Mouse (Mus musculus): ENCODE measurements around the gene Pfas.

The Pfas gene

DNA sequence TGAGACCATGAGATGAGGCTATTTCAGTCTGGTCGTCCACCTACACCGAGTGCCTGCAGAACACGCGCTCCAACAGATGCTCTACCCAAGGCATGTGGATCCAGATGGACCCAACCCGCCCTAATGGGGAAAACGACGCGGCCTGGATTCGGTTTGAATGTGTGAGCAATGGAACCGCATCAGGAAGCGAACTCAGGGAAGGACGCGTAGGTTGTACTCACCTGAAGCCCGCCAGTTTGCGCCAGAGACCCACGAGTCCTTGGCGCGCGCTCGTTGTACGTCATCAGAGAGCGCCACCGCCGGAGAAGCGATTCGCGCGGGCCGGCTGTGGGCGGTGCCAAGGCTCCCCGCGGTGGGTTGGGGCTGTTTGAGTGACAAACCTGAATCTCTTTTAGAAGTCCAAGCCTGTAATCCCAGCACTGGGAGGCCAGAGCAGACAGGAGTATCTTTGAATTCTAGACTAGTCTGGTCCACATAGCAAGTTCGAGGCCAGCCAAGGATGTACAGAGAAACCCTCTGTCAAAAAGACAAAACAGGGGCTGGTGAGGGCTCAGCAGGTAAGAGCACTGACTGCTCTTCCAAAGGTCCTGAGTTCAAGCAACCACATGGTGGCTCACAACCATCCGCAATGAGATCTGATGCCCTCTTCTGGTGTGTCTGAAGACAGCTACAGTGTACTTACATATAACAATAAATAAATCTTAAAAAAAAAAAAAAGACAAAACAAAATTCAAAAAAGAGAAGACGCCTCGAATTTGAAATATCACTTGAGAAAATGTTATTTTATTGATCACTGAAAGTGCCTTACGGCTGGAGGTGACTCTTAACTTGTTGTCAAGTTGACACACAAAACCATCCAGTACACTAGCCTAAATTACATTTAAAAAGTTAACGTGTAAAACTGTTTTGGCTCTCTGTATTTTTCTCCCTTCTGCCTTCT, at the start of gene Pfas:
Pfas (minus strand) TSS at position 279 of the 940 bp plus-strand sequence.
- DNase-seq (ENCODE audit: low spot score): peak; percentile 93

DNA sequence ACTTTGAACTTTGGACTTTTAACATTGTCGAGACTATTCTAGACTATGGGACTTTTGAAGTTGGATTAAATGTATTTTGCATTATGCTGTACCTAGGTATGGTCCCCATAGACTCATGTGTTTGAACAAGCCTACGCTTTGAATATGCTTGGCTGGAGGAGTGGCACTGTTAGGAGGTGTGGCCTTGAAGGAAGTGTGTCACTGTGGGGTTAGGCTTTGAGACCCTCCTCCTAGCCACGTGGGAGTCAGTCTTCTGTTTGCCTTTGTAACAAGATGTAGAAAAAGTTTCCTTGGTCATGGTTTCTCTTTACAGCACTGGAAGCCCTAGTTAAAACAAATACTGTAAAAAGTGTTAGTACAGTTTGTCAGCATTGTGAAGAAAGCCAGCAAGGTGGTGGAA, 45.6 kb upstream of the Pfas start:
- DNase-seq (ENCODE audit: low spot score): no peak

DNA sequence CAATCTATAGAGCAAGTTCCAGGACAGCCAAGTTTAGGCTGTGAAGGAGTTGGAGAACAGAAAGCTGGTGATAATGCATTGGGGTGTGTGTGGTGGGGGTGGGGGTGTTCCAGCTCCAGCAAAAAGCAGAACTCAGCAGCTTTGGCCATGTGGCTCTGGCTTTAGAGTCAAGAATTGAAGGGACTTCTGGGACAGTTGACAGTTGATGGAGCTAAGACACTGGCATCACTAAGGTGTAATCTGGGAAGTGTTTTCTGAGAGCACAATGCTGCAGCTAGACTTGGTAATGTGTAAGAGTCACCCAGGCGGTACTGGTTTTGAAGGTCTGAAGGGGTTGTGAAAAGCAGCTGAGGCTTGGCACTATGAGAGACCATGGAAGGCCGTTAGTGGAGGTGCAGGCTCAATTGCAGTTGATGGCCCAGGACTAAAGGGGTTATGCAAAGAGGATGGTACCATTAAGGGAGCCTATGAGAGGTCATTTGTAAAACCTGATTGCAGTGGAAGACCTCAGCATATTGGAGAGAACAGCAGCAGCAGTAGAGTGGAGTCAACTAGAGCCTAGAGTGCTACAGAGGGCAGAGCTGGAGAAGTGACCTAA, 44.7 kb upstream of the Pfas start:
- no peak for DNase-seq (ENCODE audit: low spot score)

DNA sequence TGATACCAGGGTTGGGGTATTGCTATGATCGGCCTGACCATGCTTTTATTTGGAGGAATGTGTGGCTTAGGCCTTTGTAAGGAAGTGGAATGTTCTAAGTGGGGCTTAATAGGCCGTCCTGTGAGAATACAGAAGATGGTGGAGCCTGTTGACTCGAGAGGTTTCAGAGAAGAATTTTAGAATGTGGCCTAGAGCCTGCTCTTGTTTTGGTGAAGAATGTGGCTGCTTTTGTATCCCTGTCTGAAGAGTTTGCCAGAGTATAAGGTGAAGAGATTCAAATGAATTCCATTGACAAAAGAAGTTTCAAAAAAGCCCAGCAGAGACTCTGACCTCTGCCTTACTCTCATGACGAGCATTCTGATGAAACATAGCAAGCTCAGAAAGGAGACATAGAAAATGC, 43.5 kb upstream of the Pfas start:
- no peak for DNase-seq (ENCODE audit: low spot score)

DNA sequence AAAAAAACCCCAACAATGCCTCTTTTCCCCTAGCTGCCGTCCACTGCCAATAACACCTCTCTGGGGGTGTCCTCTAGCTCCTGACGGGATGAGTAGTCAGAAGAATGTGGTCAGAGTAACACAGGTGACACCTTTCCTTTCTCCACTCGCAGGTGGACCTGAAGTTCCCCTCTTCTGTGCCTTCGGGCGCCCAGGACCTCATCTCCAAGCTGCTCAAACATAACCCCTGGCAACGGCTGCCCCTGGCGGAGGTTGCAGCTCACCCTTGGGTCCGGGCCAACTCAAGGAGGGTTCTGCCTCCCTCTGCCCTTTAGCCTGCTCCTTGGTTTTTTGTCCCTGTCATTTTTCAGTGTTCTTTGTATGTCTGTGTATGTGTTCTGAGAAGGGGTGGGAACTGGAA, 42.5 kb upstream of the Pfas start:
- DNase-seq (ENCODE audit: low spot score): no peak

DNA sequence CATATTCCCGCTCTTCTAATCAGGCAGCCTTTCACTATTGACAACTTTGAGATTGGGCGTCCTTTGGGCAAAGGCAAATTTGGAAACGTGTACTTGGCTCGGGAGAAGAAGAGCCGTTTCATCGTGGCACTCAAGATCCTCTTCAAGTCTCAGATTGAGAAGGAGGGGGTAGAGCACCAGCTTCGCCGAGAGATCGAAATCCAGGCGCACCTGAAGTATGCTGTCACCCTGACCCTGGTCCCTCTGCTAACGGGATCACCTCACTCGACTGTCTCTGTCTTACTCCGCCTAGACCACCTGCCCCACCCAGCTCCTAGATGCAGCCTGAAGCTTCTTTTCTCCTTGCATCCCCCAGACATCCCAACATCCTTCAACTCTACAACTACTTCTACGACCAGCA, 39.9 kb upstream of the Pfas start:
- no peak for DNase-seq (ENCODE audit: low spot score)

DNA sequence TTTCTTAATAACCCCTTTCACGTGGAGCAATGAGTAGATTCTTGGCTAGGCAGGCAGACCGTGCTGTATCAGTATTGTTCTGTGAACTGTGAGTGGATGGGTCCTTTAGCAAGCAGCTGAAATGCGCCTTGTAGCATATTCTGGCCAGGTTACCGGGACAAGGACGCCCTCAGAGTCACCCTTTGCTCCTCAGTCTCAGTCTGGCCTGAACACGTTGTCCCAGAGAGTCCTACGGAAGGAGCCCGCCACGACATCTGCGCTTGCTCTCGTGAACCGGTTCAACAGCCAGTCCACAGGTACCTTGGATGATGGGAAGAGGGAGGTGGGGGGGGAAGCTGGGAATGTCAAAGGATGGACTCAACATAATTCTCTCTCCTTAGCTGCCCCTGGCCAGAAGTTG, 39.3 kb upstream of the Pfas start:
- no peak for DNase-seq (ENCODE audit: low spot score)

DNA sequence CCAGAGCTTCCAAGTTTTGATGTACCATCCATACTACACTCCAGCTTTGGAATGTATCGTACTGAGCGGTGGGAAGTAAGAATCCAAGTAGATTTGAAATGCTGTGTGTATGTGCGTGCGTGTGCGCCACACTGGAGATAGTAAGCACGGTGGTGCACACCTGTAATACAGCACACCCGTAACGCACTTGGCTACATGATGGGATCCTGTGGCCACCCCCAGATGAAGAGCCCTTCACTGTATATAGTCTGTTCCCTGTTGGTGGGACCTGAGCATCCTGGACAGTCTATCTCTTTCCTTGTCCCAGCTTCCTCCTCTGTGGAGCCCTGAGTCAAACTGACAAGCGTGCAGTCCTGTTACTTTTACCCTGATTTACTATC, 38.1 kb upstream of the Pfas start:
- no peak for DNase-seq (ENCODE audit: low spot score)

DNA sequence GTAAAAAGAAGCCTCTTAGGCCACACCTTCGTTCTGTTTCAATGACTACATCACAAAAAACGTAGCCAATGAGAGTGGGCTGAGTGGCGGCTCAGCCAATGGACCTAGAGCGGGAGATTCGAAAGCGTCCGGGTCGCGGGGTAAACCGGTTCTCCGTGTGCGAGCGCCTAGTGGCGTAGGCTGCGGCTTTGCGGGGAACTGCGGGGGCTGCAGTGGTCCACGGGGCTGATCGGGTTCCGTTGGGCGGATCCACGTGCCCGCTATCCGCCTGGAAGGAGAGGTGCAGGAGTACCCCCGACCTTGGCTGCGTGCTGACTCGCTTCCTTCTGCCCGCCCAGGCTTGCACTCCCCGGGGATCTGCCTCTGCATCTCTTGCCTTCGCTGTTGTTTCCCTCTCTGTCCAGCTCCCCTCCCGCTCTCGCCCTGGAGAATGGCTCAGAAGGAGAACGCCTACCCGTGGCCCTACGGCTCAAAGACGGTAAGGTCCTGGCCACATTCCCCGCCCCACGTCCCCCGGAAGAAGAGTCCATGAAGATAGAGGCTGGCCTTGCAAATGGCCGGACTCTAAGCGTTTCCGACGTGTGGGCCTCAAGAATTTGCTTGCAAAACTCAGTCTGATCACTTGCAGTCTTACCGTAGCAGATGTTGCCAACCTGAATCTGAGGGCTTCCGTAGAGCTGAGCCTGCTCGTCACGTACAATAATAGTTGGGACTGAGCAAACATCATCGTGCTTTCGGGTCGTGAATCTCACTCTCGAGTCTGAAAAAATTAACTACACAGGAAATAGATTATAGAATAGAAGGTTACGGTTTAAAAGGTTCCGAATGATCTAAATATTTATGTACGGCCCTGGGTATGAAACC, 37.5 kb upstream of the Pfas start, which contains the start of gene Aurkb:
Aurkb (plus strand) TSS at position 117 of the 864 bp plus-strand sequence.
- peak; percentile 64 for DNase-seq (ENCODE audit: low spot score)

DNA sequence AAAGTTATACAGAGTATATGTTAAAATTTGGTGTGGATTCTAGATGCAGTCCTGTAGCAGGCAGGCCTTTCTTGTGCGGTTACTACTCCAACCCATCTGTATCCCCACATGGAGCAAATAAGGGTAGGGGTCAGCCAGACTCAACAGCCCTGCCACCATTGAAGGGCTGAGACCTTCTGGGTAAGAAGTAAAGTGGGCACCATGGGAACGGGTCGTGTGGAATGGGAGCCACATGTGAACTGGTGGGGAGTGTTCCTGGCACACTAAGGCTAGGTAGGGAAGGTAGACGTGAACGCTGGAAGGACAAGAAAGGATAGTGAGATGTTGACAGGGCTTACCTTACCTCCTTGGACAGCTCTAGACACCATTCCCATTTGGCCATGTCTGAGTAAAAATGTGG, 29.9 kb upstream of the Pfas start:
- no peak for DNase-seq (ENCODE audit: low spot score)

DNA sequence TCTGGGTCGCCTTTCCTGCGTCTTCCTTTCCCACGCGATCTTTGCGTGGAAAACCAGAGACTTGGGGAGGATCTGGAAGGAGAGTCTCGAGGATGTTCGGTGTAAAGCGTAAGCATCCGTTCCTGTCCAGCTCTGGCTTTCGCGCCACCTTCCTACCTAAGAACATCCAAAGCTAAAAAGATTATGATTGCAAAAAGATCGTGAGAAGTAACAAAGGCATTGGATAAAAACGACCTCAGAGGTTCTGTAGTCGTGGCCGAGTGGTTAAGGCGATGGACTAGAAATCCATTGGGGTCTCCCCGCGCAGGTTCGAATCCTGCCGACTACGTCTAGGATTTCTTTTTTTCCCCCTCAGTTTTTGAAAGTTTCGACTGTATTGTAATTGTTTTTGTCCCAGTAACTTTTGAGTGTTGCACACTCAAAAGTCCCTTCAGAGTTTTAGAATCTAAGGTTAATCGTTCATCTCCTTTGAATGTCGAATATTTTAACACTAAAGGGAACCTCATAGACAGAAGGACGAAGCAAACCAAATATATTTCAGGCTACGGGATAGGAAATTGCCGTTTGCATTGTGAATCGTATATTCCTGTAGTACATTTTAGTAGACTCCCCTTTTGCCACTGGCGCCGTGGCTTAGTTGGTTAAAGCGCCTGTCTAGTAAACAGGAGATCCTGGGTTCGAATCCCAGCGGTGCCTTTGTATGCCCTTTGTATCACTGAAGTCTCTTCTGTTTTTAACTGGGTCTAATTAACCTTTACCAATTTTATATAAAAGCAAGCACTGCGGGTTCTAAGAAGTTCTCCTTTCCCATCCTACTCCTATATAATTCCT, 29.2 kb upstream of the Pfas start:
- DNase-seq (ENCODE audit: low spot score): peak; percentile 72

DNA sequence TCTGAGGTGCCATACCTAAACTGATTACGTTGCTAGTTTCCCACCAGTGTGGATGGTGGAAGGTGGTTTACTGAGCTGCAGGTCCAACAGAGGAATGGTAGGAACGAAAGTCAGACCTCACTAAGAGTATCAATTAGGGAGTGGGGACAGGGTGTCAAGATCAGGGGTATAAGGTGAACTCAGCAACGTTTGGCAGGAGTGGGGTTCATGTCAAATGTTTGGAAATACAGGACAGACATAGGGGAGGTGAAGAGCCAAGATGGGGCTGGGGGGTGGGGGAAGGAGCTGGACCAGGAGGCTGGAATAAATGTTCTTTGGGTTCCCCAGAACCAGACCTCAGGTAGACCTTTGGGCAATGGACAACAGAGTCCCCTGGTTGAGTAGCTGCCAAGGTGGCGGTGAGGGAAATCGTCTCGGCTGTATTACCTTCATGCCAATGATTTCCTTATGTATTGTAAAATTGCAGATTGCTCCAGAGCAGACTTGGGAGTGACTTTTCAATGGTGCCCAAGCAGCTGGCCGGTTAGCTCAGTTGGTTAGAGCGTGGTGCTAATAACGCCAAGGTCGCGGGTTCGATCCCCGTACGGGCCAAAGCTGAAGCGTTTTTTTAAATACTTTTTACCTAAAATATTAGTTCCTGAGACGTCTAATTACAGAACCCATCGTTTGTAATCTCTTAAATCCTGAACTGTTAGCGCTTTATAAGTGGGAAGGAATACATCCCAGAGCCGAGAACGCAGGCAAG, 28.4 kb upstream of the Pfas start:
- peak; percentile 90 for DNase-seq (ENCODE audit: low spot score)

DNA sequence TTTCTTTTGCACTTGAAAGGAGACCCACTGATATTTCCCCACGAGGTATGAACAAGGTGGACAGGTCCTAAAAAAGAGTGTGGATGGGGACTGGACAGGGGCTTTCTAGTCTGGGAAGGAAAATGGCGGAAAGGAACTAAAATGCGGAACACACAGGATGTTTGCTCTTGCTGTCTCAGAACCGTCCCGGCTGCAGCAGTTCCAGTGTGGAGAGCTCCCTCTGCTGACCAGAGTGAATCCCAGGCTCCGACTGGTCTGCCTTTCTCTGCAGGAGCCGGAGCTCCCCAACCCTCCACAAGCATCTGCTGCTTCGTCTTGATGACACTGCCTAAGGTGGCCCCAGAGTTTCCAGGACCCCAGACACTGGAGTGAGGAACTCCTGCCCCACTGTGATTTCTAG, 27.6 kb upstream of the Pfas start:
- DNase-seq (ENCODE audit: low spot score): peak; percentile 73

DNA sequence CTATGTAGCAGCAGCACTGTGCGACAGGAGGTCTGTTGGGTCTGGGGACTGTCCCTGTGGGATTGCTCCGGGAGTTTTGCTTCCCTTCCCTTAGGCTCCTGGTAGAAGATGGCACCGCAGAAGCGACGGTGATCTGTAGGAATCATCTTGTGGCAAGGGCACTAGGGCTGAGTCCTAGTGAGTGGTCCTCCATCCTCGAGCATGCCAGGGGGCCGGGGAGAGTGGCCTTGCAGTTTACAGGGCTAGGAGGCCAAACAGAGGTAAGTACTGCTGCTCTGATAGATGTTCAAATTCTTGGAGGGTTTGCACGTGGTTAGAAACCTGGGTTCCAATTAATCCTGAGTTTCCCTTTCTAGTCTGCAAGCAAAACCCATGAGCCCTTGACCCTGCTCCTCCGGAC, 27.2 kb upstream of the Pfas start:
- no peak for DNase-seq (ENCODE audit: low spot score)

DNA sequence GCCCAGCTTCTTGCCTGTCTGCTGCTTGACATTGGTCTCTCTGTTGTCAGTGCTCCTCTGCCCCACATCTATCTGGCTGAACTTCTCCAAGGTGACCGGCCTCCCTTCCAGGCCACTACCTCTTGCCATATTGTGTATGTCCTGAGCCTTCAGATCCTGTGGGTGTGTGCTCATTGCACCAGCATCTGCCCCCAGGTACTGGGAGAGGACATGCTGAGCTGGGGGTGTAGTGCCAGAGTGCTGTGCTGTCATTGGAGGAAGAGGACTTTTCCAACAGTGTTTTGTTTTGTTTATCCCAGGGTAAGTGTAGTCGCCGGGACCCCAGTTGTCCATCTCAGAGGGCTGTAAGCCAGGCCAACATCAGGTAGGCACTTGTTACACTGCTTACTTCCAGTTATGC, 26.3 kb upstream of the Pfas start:
- no peak for DNase-seq (ENCODE audit: low spot score)

DNA sequence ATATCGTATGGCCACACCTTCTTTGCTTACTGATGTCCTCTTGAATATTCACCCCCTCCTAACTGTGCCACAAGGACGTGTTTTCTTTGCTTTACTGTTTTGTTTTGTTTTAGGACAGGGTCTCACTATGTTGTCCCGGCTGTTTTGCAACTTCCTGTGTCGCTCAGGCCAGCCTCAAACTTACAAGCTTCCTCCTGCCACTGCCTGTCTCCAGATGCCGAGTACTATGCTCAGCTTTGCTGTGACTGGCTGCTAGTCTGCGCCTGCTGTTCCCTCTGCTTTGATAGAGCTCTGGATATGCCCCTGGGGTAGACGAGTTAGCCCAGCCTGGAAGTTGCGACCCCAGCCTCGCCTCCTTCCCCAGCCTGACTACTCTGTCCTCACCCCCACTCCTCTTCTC, 25.3 kb upstream of the Pfas start:
- no peak for DNase-seq (ENCODE audit: low spot score)

DNA sequence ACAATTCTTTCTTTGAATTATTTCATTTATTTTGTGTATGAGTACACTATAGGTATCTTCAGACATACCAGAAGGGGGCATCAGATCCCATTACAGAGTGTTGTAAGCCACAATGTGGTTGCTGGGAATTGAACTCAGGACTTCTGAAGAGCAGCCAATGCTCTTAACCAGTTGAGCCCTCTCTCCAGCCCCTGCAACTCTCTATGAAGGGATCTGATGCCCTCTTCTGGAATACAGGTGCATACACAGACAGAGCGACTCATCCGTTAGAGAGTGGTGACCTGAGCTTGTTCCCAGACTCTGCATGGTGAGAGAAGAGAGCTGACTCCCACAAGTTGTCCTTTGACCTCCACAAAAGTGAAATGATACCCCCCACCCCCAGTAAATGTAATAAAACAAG, 20.5 kb upstream of the Pfas start:
- DNase-seq (ENCODE audit: low spot score): no peak

DNA sequence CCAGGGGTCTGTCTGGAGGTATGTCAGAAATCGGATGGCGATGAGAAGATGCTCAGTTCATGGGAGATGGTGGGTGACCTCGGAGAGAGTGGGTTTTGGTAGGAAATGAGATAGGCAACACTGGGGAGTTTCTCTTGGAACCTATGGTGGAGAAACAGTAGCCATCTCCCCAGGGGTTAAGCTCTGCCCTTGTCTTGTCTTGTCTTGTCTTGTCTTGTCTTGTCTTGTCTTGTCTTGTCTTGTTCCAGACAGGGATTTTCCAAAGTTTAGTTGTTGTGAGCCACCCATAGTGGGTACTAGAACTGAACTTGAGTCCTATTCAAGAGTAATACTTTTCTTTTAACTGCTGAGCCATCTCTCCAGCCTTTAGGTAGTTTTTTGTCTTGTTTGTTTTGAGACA, 18.3 kb upstream of the Pfas start:
- DNase-seq (ENCODE audit: low spot score): no peak

DNA sequence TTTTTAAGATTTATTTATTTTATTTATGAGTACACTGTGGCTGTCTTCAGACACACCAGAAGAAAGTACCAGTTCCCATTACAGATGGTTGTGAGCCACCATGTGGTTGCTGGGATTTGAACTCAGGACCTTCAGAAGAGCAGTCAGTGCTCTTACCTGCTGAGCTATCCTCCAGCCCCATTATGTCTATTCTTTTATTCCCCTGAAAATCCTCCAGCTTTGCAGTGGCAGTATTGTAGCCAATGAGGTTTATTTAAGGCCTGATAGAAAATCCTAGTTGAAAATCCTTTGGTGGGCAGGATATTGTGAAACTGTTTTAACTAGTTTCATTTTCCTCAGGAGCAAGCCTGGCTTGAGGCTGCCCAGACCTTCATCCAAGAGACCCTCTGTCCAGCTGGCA, 12.4 kb upstream of the Pfas start:
- DNase-seq (ENCODE audit: low spot score): no peak

DNA sequence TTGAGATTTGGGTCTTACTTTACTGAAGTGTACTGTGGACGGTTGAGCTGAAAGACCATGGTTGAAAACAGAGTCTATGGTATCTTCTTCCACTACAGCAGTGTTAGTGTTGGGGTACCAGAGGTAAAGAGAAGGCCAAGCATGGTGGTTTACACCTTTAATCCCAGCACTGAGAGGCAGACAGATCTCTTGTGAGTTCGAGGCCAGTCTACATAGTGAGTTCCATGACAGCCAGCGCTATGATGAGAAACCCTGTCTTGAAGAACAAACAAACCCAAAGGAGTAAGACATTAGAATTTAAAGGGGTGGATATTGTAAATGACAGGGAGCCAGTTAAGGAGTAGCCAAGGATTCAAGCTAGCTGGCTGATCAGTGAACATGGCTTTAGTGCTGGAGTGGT, 8.5 kb upstream of the Pfas start:
- no peak for DNase-seq (ENCODE audit: low spot score)

Measured in urinary bladder, postnatal 25 days (tissue).